Mouse (Mus musculus) kidney, adult 2 months (tissue): ENCODE measurements around the gene Pik3ca. TPM values are rescaled to one million over a fixed set of nuclear protein-coding genes. Genes with fewer than 3 reads are reported as not detected.
A peak's percentile ranks its signal among the peaks of the same experiment; 100 is the strongest.
"Not testable (repeated sequence)": the region's sequence is repeated elsewhere in the genome, so short reads cannot be mapped to it uniquely, and the experiment has no call there.

Source experiments
- DNase-seq: peaks from one replicate; pipeline ENCODE4 v3.0.0; 2021
- H3K27ac ChIP-seq: fragments of 200-500 bp; 2 replicates; pipeline ENCODE4 v1.5.1; 2012; ENCODE audit warnings: low read depth, low read length, control low read depth, inconsistent platforms; ENCODE audit not compliant: insufficient read depth
- H3K27me3 ChIP-seq: fragments of 200-500 bp; replicated peaks from 2 replicates; pipeline ENCODE4 v1.6.1; 2012; ENCODE audit warnings: mild to moderate bottlenecking, moderate library complexity, low read length, inconsistent platforms; ENCODE audit not compliant: control insufficient read depth, insufficient read depth
- H3K36me3 ChIP-seq: fragments of 200-500 bp; 2 replicates; pipeline ENCODE4 v1.6.1; 2012; ENCODE audit warnings: mild to moderate bottlenecking, moderate library complexity, low read length, inconsistent platforms; ENCODE audit not compliant: control insufficient read depth, insufficient read depth
- H3K4me1 ChIP-seq: fragments of 200-500 bp; 2 replicates; pipeline ENCODE4 v1.6.1; 2011; ENCODE audit warnings: low read length; ENCODE audit not compliant: control insufficient read depth, insufficient read depth
- H3K4me3 ChIP-seq: fragments of 200-500 bp; 2 replicates; pipeline ENCODE4 v1.5.1; 2011; ENCODE audit warnings: mild to moderate bottlenecking, low read depth, low read length, control low read depth; ENCODE audit not compliant: insufficient read depth
- CTCF ChIP-seq: fragments of 200-500 bp; conservative IDR thresholded peaks from 2 replicates; pipeline ENCODE4 v1.5.1; 2011; ENCODE audit warnings: low read depth, mild to moderate bottlenecking, control low read depth, low read length, moderate library complexity, mixed read lengths; ENCODE audit not compliant: insufficient read depth, insufficient read length
- POLR2A ChIP-seq: fragments of 200-500 bp; IDR thresholded peaks from one replicate; pipeline ENCODE4 v1.6.1; 2011; ENCODE audit warnings: low read depth, low read length, control low read depth
- WGBS: fragments of 180-500 bp; shearing (Covaris S2); methylation state at CpG from one replicate; pipeline ENCODE4 v1.1.7; 2018; 5-methylcytosine and 5-hydroxymethylcytosine counted together
- polyA plus RNA-seq: library from polyadenylated mRNA; depleted of rRNA; stranded (reverse); fragments of >200 nt; gene quantifications from 2 replicates; pipeline ENCODE4 v1.2.3, GENCODE M21; 2012

The Pik3ca gene
- polyA plus RNA-seq, 1 experiment: 10.2 TPM

- WGBS: 79% methylated on average over 3 of the region's 3 CpGs
- Histone ChIP-seq H3K4me3 (no peak overlapping the region), H3K27me3 (no peaks in the 10 kb centered on the region), H3K27ac (no peak overlapping the region), H3K36me3 (no peaks in the 10 kb centered on the region), H3K4me1 (peaks cover 25% of the 10 kb centered on the region)
- DNase-seq: no peak
- no peak for TF ChIP-seq CTCF
- no peak for TF ChIP-seq POLR2A
These were observed 18.2 kb downstream of the Pik3ca start for GRCm38 (mm10) chr3:32415370-32416309.

- H3K36me3 ChIP-seq: no peaks in the 10 kb centered on the region
- DNase-seq: peak; percentile 25
- no peak overlapping the region for H3K4me3 ChIP-seq
- H3K27ac ChIP-seq: 0 out of 2 replicates have a peak overlapping the region, but pooled peaks have one; percentile 2
- TF ChIP-seq POLR2A: no peak
- TF ChIP-seq CTCF: no peak
- WGBS: 32% methylated on average over 5 of the region's 5 CpGs
- peaks cover 34% of the 10 kb centered on the region for H3K4me1 ChIP-seq
- no peaks in the 10 kb centered on the region for H3K27me3 ChIP-seq
These were observed 20.3 kb downstream of the Pik3ca start for GRCm38 (mm10) chr3:32417751-32418211.

GRCm38 (mm10) chr3:32419866-32420265 is 22.4 kb downstream of the Pik3ca start:
- Histone ChIP-seq H3K27me3 (no peaks in the 10 kb centered on the region), H3K27ac (no peak overlapping the region), H3K36me3 (no peaks in the 10 kb centered on the region), H3K4me1 (peaks cover 24% of the 10 kb centered on the region), H3K4me3 (no peak overlapping the region)
- WGBS: 36% methylated on average over 2 of the region's 2 CpGs
- no peak for DNase-seq
- TF ChIP-seq POLR2A (no peak), CTCF (no peak)

GRCm38 (mm10) chr3:32421115-32422054 is 23.9 kb downstream of the Pik3ca start:
- TF ChIP-seq POLR2A: no peak
- WGBS: 79% methylated on average over 6 of the region's 6 CpGs
- H3K4me3 ChIP-seq: no peak overlapping the region
- H3K4me1 ChIP-seq: peaks cover 21% of the 10 kb centered on the region
- peak; percentile 24 for DNase-seq
- no peak overlapping the region; the same call in 1 of the 2 replicates for H3K27ac ChIP-seq
- H3K27me3 ChIP-seq: no peaks in the 10 kb centered on the region
- H3K36me3 ChIP-seq: no peaks in the 10 kb centered on the region

GRCm38 (mm10) chr3:32427695-32428094 is 30.2 kb downstream of the Pik3ca start:
- Histone ChIP-seq H3K27me3 (no peaks in the 10 kb centered on the region), H3K36me3 (no peaks in the 10 kb centered on the region), H3K4me1 (peaks cover 19% of the 10 kb centered on the region), H3K4me3 (no peak overlapping the region), H3K27ac (no peak overlapping the region)
- 53% methylated on average over 4 of the region's 4 CpGs for WGBS
- no peak for DNase-seq
- TF ChIP-seq CTCF (no peak), POLR2A (no peak)

GRCm38 (mm10) chr3:32428361-32428760 is 30.9 kb downstream of the Pik3ca start:
- Histone ChIP-seq H3K27me3 (no peaks in the 10 kb centered on the region), H3K27ac (peak overlapping the region; percentile 50; the same call in 1 of the 2 replicates), H3K36me3 (no peaks in the 10 kb centered on the region), H3K4me3 (no peak overlapping the region), H3K4me1 (peaks cover 21% of the 10 kb centered on the region)
- WGBS: 75% methylated on average over 3 of the region's 3 CpGs
- no peak for DNase-seq
- TF ChIP-seq CTCF (no peak), POLR2A (no peak)

GRCm38 (mm10) chr3:32428921-32429320 is 31.4 kb downstream of the Pik3ca start:
- DNase-seq: peak; percentile 77
- 34% methylated on average over 4 of the region's 4 CpGs for WGBS

GRCm38 (mm10) chr3:32429351-32429750 is 31.9 kb downstream of the Pik3ca start:
- not testable (repeated sequence) for H3K36me3 ChIP-seq, DNase-seq, H3K27me3 ChIP-seq, H3K27ac ChIP-seq, H3K4me3 ChIP-seq
- H3K4me1 ChIP-seq: peaks cover 26% of the 10 kb centered on the region

More at GRCm38 (mm10) chr3:32428921-32429320, 31.4 kb downstream of the Pik3ca start:
- Histone ChIP-seq H3K36me3 (no peaks in the 10 kb centered on the region), H3K4me3 (no peak overlapping the region), H3K27ac (no peak overlapping the region), H3K4me1 (peaks cover 25% of the 10 kb centered on the region), H3K27me3 (no peaks in the 10 kb centered on the region)
- TF ChIP-seq POLR2A: no peak
- TF ChIP-seq CTCF: no peak
